Mouse (Mus musculus) heart, postnatal 0 days (tissue): Measurements from ENCODE around the gene Crtap.

Source experiments
- CTCF ChIP-seq: IDR thresholded peaks from 2 replicates; pipeline ENCODE4 v1.5.1; 2016; ENCODE audit warnings: antibody characterized with exemption, control low read depth, low read depth
- EP300 ChIP-seq: IDR thresholded peaks from 2 replicates; pipeline ENCODE4 v1.6.1; 2016; ENCODE audit warnings: antibody characterized with exemption, low read depth

DNA sequence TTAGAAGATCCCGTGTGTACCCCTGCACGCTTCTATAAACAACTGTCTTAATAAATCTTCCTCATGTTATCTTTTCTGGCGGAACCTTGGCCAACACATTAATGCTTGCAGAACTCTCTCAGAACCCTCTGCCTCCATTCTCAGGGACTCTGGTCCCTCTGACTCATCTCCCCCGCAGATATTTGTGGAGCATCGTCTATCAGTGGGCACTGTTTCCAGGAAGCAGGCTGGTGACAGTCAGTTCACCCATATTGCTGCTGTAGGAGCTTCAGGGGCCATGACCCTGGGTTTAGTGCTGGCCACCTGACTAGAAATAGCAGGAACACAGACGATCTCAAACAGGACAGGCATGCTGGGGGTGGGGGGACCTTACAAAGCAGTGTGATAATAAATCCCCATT is 3.4 kb downstream of the Crtap start:
- no peak for TF ChIP-seq CTCF
- no peak for TF ChIP-seq EP300
